Mouse (Mus musculus) olfactory bulb, adult 2 months (tissue): ENCODE results near the gene Stra8. TPM values are rescaled to one million over a fixed set of nuclear protein-coding genes. Genes with fewer than 3 reads are reported as not detected.

Experiments used
- H3K27ac ChIP-seq: fragments of 200-500 bp; 2 replicates; pipeline ENCODE4 v1.5.1; 2012; ENCODE audit warnings: low read depth, low read length; ENCODE audit not compliant: insufficient read depth
- H3K4me1 ChIP-seq: fragments of 200-500 bp; 2 replicates; pipeline ENCODE4 v1.6.1; 2012; ENCODE audit warnings: low read length; ENCODE audit not compliant: control insufficient read depth, insufficient read depth
- H3K4me3 ChIP-seq: fragments of 200-500 bp; 2 replicates; pipeline ENCODE4 v1.5.1; 2012; ENCODE audit warnings: mild to moderate bottlenecking, low read depth, low read length, moderate library complexity; ENCODE audit not compliant: insufficient read depth
- CTCF ChIP-seq: fragments of 200-500 bp; IDR thresholded peaks from 2 replicates; pipeline ENCODE4 v1.5.1; 2012; ENCODE audit warnings: low read depth, mild to moderate bottlenecking, low read length, moderate library complexity; ENCODE audit not compliant: insufficient read depth
- POLR2A ChIP-seq: fragments of 200-500 bp; IDR thresholded peaks from 2 replicates; pipeline ENCODE4 v1.6.1; 2012; ENCODE audit warnings: mild to moderate bottlenecking, low read depth, low read length, moderate library complexity; ENCODE audit not compliant: insufficient read depth
- WGBS: fragments of 180-500 bp; shearing (Covaris S2); methylation state at CpG from one replicate; pipeline ENCODE4 v1.1.7; 2018; 5-methylcytosine and 5-hydroxymethylcytosine counted together
- polyA plus RNA-seq: library from polyadenylated mRNA; stranded (reverse); fragments of >200 nt; gene quantifications from 2 replicates; pipeline ENCODE4 v1.2.4, GENCODE M21; 2012; ENCODE audit warnings: low replicate concordance; ENCODE audit not compliant: missing spikeins, insufficient read depth, insufficient read length

Gene Stra8
- polyA plus RNA-seq, 1 experiment: not detected

DNA sequence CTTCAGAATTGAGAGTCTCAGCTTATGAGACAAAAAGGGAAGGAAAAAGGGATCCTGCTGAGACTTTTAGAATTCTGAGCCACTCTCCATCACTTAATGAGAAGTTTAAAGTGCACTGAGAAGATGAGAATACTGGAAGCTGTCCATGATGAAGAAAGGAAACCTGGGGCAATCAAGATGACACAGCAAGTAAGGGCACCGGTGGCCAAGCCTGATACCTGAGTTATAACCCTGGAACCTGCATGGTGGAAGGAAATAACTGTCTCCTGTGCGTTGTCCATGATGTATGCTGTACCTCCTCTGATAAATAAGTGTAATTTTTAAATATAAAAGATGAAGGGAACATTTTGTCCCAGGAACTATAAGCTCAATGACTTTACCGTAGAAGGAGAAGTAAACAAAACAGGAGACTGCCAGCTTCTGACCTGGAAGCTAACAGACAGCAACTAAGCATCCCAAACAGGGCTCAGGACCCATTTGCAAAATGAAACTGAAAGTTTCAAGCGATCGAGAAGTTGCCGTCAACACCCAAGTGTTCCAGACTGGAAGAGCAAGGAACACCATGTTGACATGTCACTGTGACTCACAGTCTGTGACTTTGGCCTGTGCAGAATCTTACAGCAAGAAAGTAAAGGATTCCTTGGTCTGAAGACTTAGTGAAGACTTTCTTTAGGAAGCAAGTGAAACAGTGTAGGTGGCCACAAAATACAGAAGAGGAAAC lies 46.0 kb downstream of the Stra8 start:
- Histone ChIP-seq H3K27ac (no peak overlapping the region), H3K4me3 (no peak overlapping the region), H3K4me1 (no peaks in the 10 kb centered on the region)
- 92% methylated on average over 6 of the region's 6 CpGs for WGBS
- TF ChIP-seq CTCF (no peak), POLR2A (no peak)

DNA sequence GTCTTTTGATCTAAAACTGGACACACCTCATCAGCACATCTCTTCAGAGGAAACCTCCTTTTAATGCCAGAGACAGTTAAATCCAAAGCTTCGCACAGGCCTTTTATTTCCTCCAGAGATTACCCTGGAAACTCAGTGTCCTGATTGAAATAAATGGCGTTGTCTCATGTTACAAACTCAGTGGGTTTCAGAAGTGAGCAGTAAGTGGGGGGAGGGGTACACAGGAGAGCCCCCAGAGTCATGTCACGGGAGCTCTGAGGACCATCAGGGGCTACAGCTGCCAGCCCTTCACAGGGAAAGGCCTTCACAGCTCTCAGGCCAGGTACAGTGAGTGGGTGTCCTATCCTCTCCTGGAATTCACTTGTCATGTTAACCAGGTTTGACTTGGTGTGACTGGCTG lies 51.2 kb downstream of the Stra8 start:
- H3K4me1 ChIP-seq: no peaks in the 10 kb centered on the region
- TF ChIP-seq POLR2A (no peak), CTCF (no peak)
- H3K27ac ChIP-seq: no peak overlapping the region
- WGBS: 74% methylated on average over 3 of the region's 3 CpGs
- no peak overlapping the region for H3K4me3 ChIP-seq

DNA sequence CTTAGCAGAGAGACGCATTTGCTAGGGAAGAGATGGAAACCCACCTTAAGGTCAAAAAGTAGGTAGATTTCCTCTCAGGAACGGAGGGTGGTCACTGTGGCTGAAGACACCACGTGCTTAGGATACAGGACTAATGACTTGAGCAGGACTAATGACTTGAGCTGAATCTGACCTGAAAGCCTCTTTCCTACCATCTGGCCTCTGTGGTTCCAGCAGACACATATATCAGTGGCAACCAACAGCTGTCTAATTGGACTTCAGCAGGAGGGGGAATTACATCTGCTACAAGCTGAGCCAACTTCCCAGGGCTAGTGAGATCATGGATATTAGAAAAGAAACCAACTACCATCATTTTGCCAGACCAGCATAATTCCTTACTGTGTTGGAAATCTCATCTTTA lies 59.3 kb downstream of the Stra8 start:
- WGBS: 89% methylated on average over 3 of the region's 3 CpGs
- no peaks in the 10 kb centered on the region for H3K4me1 ChIP-seq
- H3K27ac ChIP-seq: no peak overlapping the region
- TF ChIP-seq POLR2A (no peak), CTCF (no peak)
- H3K4me3 ChIP-seq: no peak overlapping the region

DNA sequence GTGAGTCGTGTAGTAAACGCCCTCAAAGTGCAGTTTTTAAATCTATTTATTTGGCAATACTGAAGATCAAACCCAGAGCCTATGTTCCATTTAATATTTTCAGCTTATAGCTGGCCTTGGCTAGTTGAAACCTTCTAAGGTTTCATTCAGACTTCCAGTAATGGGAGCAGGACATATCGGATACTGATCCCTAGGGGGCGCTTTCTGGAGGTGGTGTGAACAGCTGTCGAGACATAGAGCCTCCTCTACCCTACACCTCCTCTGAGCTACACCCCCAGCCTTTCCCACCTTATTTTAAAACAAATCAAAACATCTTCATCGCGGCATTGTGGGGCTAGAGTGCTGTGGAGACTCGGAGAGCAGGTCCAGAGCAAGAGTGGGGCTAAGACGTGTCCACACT lies 60.7 kb downstream of the Stra8 start:
- TF ChIP-seq POLR2A: no peak
- TF ChIP-seq CTCF: no peak
- Histone ChIP-seq H3K27ac (no peak overlapping the region), H3K4me1 (no peaks in the 10 kb centered on the region), H3K4me3 (no peak overlapping the region)
- 72% methylated on average over 9 of the region's 9 CpGs for WGBS

DNA sequence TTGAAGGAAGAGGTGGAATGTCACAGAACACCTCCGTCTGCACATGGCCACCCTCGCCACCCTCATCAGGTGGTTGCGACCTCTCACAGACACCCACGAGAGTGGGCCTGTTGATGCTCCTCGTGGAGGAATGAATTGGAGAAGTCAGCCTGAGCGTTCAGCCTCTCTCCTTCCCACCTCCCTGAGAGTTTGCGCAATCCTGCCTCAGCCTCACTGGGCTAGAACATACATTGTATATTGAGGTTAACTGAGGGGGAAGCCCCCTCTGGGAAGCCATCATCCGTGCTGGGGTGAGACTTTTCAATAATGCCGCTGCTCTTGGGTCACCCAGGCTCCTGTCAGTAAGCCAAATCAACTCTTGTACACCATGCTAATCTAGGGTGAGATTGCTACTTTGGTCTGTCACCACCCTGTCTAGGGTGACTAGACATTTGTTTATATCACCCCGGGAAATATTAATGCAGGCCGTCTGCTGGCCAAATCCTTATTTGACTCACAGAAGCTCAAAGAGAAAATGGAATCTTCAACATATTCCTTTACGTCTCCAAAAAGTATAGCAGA lies 67.2 kb downstream of the Stra8 start:
- Histone ChIP-seq H3K27ac (no peak overlapping the region), H3K4me3 (no peak overlapping the region), H3K4me1 (peaks cover 6% of the 10 kb centered on the region)
- 93% methylated on average over 12 of the region's 12 CpGs for WGBS
- TF ChIP-seq POLR2A (no peak), CTCF (no peak)

DNA sequence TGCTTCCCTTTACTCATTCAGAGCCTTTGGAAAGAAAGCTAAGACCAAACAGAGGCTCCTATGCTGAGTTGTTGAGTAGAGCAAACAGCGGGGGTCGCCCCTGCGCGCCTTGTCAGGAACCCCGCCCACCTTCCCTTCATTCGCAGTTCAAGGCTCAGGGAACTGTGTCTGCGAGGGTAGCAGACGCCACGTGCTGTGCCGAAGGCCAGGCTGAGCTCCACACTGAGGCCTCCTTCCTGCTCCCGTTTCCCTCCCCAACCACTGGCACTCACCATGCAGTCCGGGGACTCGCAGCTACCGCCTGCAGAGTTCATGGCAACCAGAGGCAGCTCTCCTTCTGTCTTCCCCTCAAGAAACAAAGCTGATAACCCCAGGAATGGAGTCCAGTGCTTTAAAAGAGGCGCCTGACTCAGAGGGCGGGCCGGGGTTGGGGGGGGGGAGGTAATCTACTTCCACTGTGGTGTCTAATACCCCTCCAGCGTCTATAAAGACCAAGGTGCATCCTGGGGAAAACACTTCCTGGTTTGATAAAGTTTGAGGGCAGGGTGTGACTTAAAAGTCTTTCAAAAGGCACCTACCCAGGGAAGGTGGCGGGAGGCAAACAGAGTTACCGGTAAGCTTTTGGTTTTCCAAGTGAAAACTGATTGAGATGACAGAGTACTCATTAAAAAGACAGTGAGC lies 68.3 kb downstream of the Stra8 start, which contains the start of gene Slc23a4:
Gene Slc23a4 (minus strand): TSS at position 324 of the 681 bp plus-strand sequence.
- TF ChIP-seq CTCF: no peak
- no peak for TF ChIP-seq POLR2A
- H3K4me3 ChIP-seq: no peak within 1 kb of the TSS
- WGBS: 21% methylated on average over 20 of the region's 20 CpGs

More for the DNA sequence above, 68.3 kb downstream of the Stra8 start, which contains the start of gene Slc23a4:
- Histone ChIP-seq H3K4me1 (peaks cover 6% of the 10 kb centered on the region), H3K27ac (no peak within 1 kb of the TSS)

Other genes starting within 250 kb of the Stra8 start
- not detected in 2 replicates for gene Agbl3, start 139.7 kb upstream of the Stra8 start, polyA plus RNA-seq
- gene Tmem140, start 57.0 kb upstream of the Stra8 start, polyA plus RNA-seq: not detected in 2 replicates
- gene Cyren, start 42.1 kb upstream of the Stra8 start, polyA plus RNA-seq: not detected in 2 replicates
- not detected in 2 replicates for gene Wdr91, start 9.3 kb upstream of the Stra8 start, polyA plus RNA-seq
- not detected in 2 replicates for gene Slc23a4, start 68.2 kb downstream of the Stra8 start, polyA plus RNA-seq
- gene Cnot4, start 213.6 kb downstream of the Stra8 start, polyA plus RNA-seq: 164 TPM in 1 of 2 replicates, not detected in the other